Mouse (Mus musculus) layer of hippocampus, adult 9-11 months (tissue): ENCODE measurements at regions not wholly inside any gene's neighbourhood (a gene's known extent, or its start where the extent isn't known, plus 50 kb on each side); places are given as distances from the start of the nearest gene placed in this dataset.

Experiments used
- DNase-seq: peaks from one replicate; pipeline ENCODE4 v3.0.0; 2022

GRCm38 (mm10) chr11:45440937-45441720, 410.7 kb upstream of the Clint1 start:
- no peak for DNase-seq

GRCm38 (mm10) chr11:45446512-45446911, 405.3 kb upstream of the Clint1 start:
- no peak for DNase-seq

GRCm38 (mm10) chr11:45454234-45454633, 397.6 kb upstream of the Clint1 start:
- no peak for DNase-seq

- no peak for DNase-seq
These were observed 396.9 kb upstream of the Clint1 start for GRCm38 (mm10) chr11:45454933-45455332.

- DNase-seq, result no peak
These were observed 395.1 kb upstream of the Clint1 start for GRCm38 (mm10) chr11:45456724-45457123.

- no peak for DNase-seq
These were observed 394.3 kb upstream of the Clint1 start for GRCm38 (mm10) chr11:45457597-45457996.

- no peak for DNase-seq
These were observed 391.7 kb upstream of the Clint1 start for GRCm38 (mm10) chr11:45460000-45460792.

- DNase-seq, result no peak
These were observed 387.4 kb upstream of the Clint1 start for GRCm38 (mm10) chr11:45464501-45464900.

GRCm38 (mm10) chr11:45466350-45466749, 385.5 kb upstream of the Clint1 start:
- DNase-seq, result no peak

GRCm38 (mm10) chr11:45472171-45472570, 379.7 kb upstream of the Clint1 start:
- DNase-seq, result peak; percentile 34

- no peak for DNase-seq
These were observed 374.9 kb upstream of the Clint1 start for GRCm38 (mm10) chr11:45476917-45477316.

GRCm38 (mm10) chr11:45485950-45486349, 365.9 kb upstream of the Clint1 start:
- no peak for DNase-seq

GRCm38 (mm10) chr11:45491021-45491967, 360.6 kb upstream of the Clint1 start:
- no peak for DNase-seq

- no peak for DNase-seq
These were observed 356.6 kb upstream of the Clint1 start for GRCm38 (mm10) chr11:45495246-45495645.

GRCm38 (mm10) chr11:45508566-45508965, 343.3 kb upstream of the Clint1 start:
- no peak for DNase-seq

- DNase-seq, result no peak
These were observed 342.6 kb upstream of the Clint1 start for GRCm38 (mm10) chr11:45509278-45509677.

GRCm38 (mm10) chr11:45514415-45515271, 337.2 kb upstream of the Clint1 start:
- DNase-seq, result no peak

GRCm38 (mm10) chr11:45524720-45525119, 327.1 kb upstream of the Clint1 start:
- DNase-seq, result no peak

GRCm38 (mm10) chr11:45531044-45531626, 320.7 kb upstream of the Clint1 start:
- no peak for DNase-seq

GRCm38 (mm10) chr11:45533402-45534056, 318.3 kb upstream of the Clint1 start:
- no peak for DNase-seq

GRCm38 (mm10) chr11:45535501-45536025, 316.3 kb upstream of the Clint1 start:
- no peak for DNase-seq
